13 mouse cellular contexts compared by ENCODE assay signal in the genomic region with DNA sequence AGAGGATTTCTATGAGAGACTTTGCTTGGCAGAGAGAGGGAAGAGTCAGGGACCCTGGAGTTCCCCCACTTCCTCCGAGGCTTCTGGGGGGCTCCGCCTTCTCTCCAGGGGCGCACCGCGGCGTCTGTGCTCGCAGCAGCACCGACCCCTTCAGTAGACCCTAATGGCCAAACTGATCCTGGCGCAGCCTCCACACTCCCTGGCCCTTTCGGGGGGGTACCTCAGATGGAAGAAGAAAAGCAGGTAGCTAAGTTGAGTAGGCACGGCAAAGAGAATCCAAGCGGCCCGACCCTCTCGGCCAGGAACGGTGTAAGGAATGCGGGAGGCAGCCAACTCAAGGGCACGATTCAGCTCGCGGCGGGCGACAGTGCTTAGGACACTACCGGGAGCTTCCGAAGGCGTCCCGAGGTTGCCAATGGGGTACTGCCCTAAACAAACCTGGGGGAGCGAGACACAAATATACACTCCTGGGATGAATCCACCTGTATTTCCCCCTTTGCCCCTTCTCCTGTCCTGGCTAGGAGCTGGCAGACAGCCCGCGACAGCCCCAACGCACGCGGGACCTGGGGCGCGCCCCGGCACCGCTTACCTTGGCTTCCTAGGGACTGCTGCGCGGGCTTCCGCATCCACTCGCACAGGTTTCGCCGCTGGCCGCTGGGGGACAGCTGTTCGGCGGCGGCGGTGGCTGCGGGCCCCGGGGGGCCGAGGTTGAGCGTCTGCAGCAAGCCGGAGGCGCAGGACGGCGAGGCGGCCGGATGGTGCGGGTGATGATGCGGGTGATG. TPM values are rescaled to one million over a fixed set of nuclear protein-coding genes. Genes with fewer than 3 reads are reported as not detected.
A peak's percentile ranks its signal among the peaks of the same experiment; 100 is the strongest.
DNase-seq lines count a peak whose midpoint lies in the region; ATAC-seq lines count a peak whose summit lies in the region.
"Had no signal": no experiment of that assay in that cellular context is flagged by ENCODE, and none has a peak within 500 bp of the region (broad histone marks: within the 10 kb centered on the region; RNA-seq: fewer than 3 reads in every experiment).

No protein-coding gene starts in this region.

- ATAC-seq in kidney, embryonic 15.5 days (replicated peaks; ENCODE audit: low FRiP score): no peak
- no peak for ATAC-seq in intestine, embryonic 14.5 days (replicated peaks; ENCODE audit: low FRiP score, low TSS enrichment, low read depth)

- no peak overlapping the region for H3K27ac ChIP-seq in kidney, embryonic 15.5 days
- H3K27ac ChIP-seq in intestine, embryonic 14.5 days (ENCODE audit: low read depth): peak overlapping the region; percentile 84
- H3K27ac ChIP-seq: liver, embryonic 14.5 days had no signal

- H3K9me3 ChIP-seq in kidney, embryonic 15.5 days (replicated peaks): no peaks in the 10 kb centered on the region
- no peaks in the 10 kb centered on the region for H3K9me3 ChIP-seq in intestine, embryonic 14.5 days (ENCODE audit: control insufficient read depth, low read length)

- peaks cover 32% of the 10 kb centered on the region for H3K4me1 ChIP-seq in kidney, embryonic 15.5 days
- H3K4me1 ChIP-seq in intestine, embryonic 14.5 days (replicated peaks; ENCODE audit: control insufficient read depth, insufficient read depth, low read length): no peaks in the 10 kb centered on the region

- WGBS in kidney, embryonic 15.5 days: under 1% methylated on average over 55 of the region's 58 CpGs
- WGBS in intestine, embryonic 14.5 days: under 1% methylated on average over 57 of the region's 58 CpGs

- no peak overlapping the region for H3K9ac ChIP-seq in kidney, embryonic 15.5 days
- peak overlapping the region; percentile 69 for H3K9ac ChIP-seq in intestine, embryonic 14.5 days (ENCODE audit: low read length)
- H3K9ac ChIP-seq: liver, embryonic 14.5 days had no signal

- H3K4me2 ChIP-seq in kidney, embryonic 15.5 days: peak overlapping the region; percentile 36
- H3K4me2 ChIP-seq in intestine, embryonic 14.5 days (ENCODE audit: low read length): peak overlapping the region; percentile 1; the same call in 1 of the 2 replicates

- no peak for DNase-seq in kidney, adult 11 months
- peak; percentile 46 for DNase-seq in embryo, embryonic 10.5 days (ENCODE audit: low spot score)
- DNase-seq in intestine, embryonic 14.5 days (ENCODE audit: low spot score): no peak
- DNase-seq in neural tube, embryonic 10.5 days (ENCODE audit: extremely low spot score, low spot score): peak; percentile 61
- no peak for DNase-seq in thymus, adult 18-20 months
- DNase-seq in cerebellum, postnatal 36 days: no peak
- no peak for DNase-seq in urinary bladder, postnatal 4 days (ENCODE audit: low spot score in 2 of 2)
- DNase-seq: kidney, adult 18-20 months had no signal

- peak overlapping the region; percentile 25 for H3K4me3 ChIP-seq in kidney, embryonic 15.5 days (replicated peaks)
- H3K4me3 ChIP-seq in intestine, embryonic 14.5 days (ENCODE audit: low read depth, low read length): peak overlapping the region; percentile 43
- H3K4me3 ChIP-seq: erythroblast, embryonic 14.5 days had no signal

- H3K36me3 ChIP-seq in kidney, embryonic 15.5 days: no peaks in the 10 kb centered on the region
- no peaks in the 10 kb centered on the region for H3K36me3 ChIP-seq in intestine, embryonic 14.5 days (ENCODE audit: control insufficient read depth, insufficient read depth, low read length)

- peaks cover 100% of the 10 kb centered on the region for H3K27me3 ChIP-seq in kidney, embryonic 15.5 days
- H3K27me3 ChIP-seq in intestine, embryonic 14.5 days (replicated peaks; ENCODE audit: control insufficient read depth, insufficient read depth, low read length): peaks cover 100% of the 10 kb centered on the region

RNA-seq across cellular contexts. Expression of a gene that starts 1.0 kb away (rescaled TPM):
- 0.26 TPM in 1 of 2 replicates, not detected in the other for polyA plus RNA-seq in kidney, embryonic 15.5 days (2015; fragmentation: Nextera tagmentation; extraction: Ambion mirVana)
- polyA plus RNA-seq in intestine, embryonic 14.5 days (2014; fragmentation: Nextera tagmentation; extraction: Ambion mirVana): 24.0 and 30.2 TPM in 2 replicates
- polyA plus RNA-seq: brain, embryonic 14.5 days; liver, embryonic 14.5 days had no signal

RNA-seq across cellular contexts. Expression of a gene that starts 16.2 kb away (rescaled TPM):
- polyA plus RNA-seq in kidney, embryonic 15.5 days (2015; fragmentation: Nextera tagmentation; extraction: Ambion mirVana): not detected in 2 replicates
- 1.6 and 1.7 TPM in 2 replicates for polyA plus RNA-seq in intestine, embryonic 14.5 days (2014; fragmentation: Nextera tagmentation; extraction: Ambion mirVana)
- polyA plus RNA-seq: brain, embryonic 14.5 days; erythroblast, embryonic 14.5 days; thymus, postnatal 0 days had no signal

RNA-seq across cellular contexts. Expression of a gene that starts 36.3 kb away (rescaled TPM):
- not detected in 2 replicates for polyA plus RNA-seq in kidney, embryonic 15.5 days (2015; fragmentation: Nextera tagmentation; extraction: Ambion mirVana)
- polyA plus RNA-seq in intestine, embryonic 14.5 days (2014; fragmentation: Nextera tagmentation; extraction: Ambion mirVana): 0.79 and 6.4 TPM in 2 replicates
- polyA plus RNA-seq: brain, embryonic 14.5 days; erythroblast, embryonic 14.5 days; thymus, postnatal 0 days had no signal

Comparison
In these comparisons a context has a peak if more than half of its experiments do, and no peak if none do; other contexts are left out.
1. DNase-seq: peak in embryo, embryonic 10.5 days (single experiment) and neural tube, embryonic 10.5 days (single experiment); none in kidney, adult 11 months (single experiment), intestine, embryonic 14.5 days (single experiment), thymus, adult 18-20 months (0 of 2), cerebellum, postnatal 36 days (0 of 2) and urinary bladder, postnatal 4 days (0 of 2).
2. RNA of a gene that starts 1.0 kb away (polyA plus RNA-seq): 24.0 to 30.2 TPM in intestine, embryonic 14.5 days; 0.26 TPM in kidney, embryonic 15.5 days; every median in the first group is over 10 times any median in the second.